Mouse (Mus musculus) right cerebral cortex, postnatal 25 days (tissue): ENCODE measurements around the gene Zfp704.

ENCODE experiments used
- DNase-seq: peaks from one replicate; pipeline ENCODE4 v3.0.0; 2022

The Zfp704 gene

GRCm38 (mm10) chr3:9407119-9407546 lies 202.8 kb downstream of the Zfp704 start:
- no peak for DNase-seq

- DNase-seq: no peak
These were observed 204.5 kb downstream of the Zfp704 start for GRCm38 (mm10) chr3:9405341-9405740.

GRCm38 (mm10) chr3:9403255-9404050 lies 206.4 kb downstream of the Zfp704 start:
- DNase-seq: no peak

- DNase-seq: no peak
These were observed 207.0 kb downstream of the Zfp704 start for GRCm38 (mm10) chr3:9402836-9403235.

- no peak for DNase-seq
These were observed 207.5 kb downstream of the Zfp704 start for GRCm38 (mm10) chr3:9402345-9402744.

- DNase-seq: no peak
These were observed 208.2 kb downstream of the Zfp704 start for GRCm38 (mm10) chr3:9401685-9402084.

GRCm38 (mm10) chr3:9400886-9401221 lies 209.0 kb downstream of the Zfp704 start:
- DNase-seq: no peak

- no peak for DNase-seq
These were observed 209.5 kb downstream of the Zfp704 start for GRCm38 (mm10) chr3:9400201-9400885.

GRCm38 (mm10) chr3:9398271-9398670 lies 211.6 kb downstream of the Zfp704 start:
- no peak for DNase-seq
